Mouse (Mus musculus) neural tube, embryonic 12.5 days (tissue): ENCODE measurements at regions not wholly inside any gene's neighbourhood (a gene's known extent, or its start where the extent isn't known, plus 50 kb on each side); places are given as distances from the start of the nearest gene placed in this dataset.

Source experiments
- ATAC-seq: fragments of 200-750 bp; cut with Nextera tagmentation; 2 replicates; pipeline ENCODE4 v1.8.0; 2017; ENCODE audit warnings: low read depth, mild to moderate bottlenecking, moderate TSS enrichment, moderate library complexity; ENCODE audit not compliant: low FRiP score
- H3K27ac ChIP-seq: fragments of 300-500 bp; sonication (generic); 2 replicates; pipeline ENCODE4 v1.5.1; 2016
- H3K27me3 ChIP-seq: fragments of 300-500 bp; sonication (generic); replicated peaks from 2 replicates; pipeline ENCODE4 v1.6.1; 2016; ENCODE audit warnings: mild to moderate bottlenecking
- H3K36me3 ChIP-seq: fragments of 300-500 bp; sonication (generic); 2 replicates; pipeline ENCODE4 v1.6.1; 2016; ENCODE audit warnings: mild to moderate bottlenecking
- H3K4me1 ChIP-seq: fragments of 300-500 bp; sonication (generic); 2 replicates; pipeline ENCODE4 v1.6.1; 2016
- H3K4me2 ChIP-seq: fragments of 300-500 bp; sonication (generic); replicated peaks from 2 replicates; pipeline ENCODE4 v1.6.1; 2016; ENCODE audit warnings: mild to moderate bottlenecking
- H3K4me3 ChIP-seq: fragments of 300-500 bp; sonication (generic); 2 replicates; pipeline ENCODE4 v1.5.1; 2016
- H3K9ac ChIP-seq: fragments of 300-500 bp; sonication (generic); 2 replicates; pipeline ENCODE4 v1.6.1; 2016; ENCODE audit warnings: mild to moderate bottlenecking
- H3K9me3 ChIP-seq: fragments of 300-500 bp; sonication (generic); 2 replicates; pipeline ENCODE4 v1.6.1; 2016; ENCODE audit warnings: mild to moderate bottlenecking
- WGBS: fragments of 180-500 bp; shearing (Covaris S2); methylation state at CpG from one replicate; pipeline ENCODE4 v1.1.7; 2016; 5-methylcytosine and 5-hydroxymethylcytosine counted together

DNA sequence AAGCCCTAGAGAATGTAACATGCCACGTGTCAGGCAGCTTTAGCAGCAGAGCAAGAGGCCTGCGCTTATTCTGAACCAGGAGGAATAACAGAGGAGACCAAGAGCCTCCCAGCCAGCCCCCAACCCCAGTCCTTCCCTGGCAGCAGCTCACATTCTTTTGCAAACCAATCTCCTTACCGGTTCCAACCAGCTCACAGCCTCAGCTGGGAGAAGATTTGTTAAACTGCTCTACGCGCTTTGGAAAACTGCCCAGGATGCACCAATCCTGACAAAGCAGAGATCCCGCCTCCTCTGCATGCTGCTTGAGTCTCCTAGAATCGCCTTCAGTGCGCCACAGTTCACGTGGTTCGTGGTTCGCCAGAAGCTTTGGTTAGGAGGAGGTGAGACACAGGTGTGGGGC lies 51.8 kb downstream of the Gm9376 start:
- Histone ChIP-seq H3K9ac (no peak overlapping the region), H3K27me3 (peaks cover 34% of the 10 kb centered on the region), H3K36me3 (no peaks in the 10 kb centered on the region), H3K27ac (no peak overlapping the region), H3K4me3 (no peak overlapping the region), H3K9me3 (no peaks in the 10 kb centered on the region), H3K4me1 (peaks cover 17% of the 10 kb centered on the region; the same call in 1 of the 2 replicates), H3K4me2 (no peak overlapping the region)
- 51% methylated on average over 11 of the region's 11 CpGs for WGBS
- no peak for ATAC-seq

DNA sequence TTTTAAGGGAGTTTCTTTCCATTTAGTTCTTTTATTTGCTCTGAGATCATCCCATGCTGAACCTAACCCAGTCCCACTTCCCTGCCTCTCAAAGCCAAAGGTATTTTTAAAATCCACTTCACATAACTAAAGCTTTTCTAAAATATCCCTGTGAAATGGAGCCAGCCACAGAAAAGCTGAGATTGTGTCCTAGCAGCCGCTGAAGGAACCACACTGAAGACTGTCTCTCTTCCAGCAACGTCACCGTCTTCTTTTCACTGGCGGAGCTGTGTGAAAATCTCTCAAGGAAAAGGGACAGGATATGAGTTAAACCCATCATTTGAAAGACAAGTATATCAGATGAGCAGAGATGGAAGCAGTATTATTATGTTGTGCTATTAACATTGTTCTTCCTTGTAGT lies 53.3 kb downstream of the Gm9376 start:
- Histone ChIP-seq H3K27ac (no peak overlapping the region), H3K4me3 (no peak overlapping the region), H3K4me1 (peaks cover 17% of the 10 kb centered on the region; the same call in 1 of the 2 replicates), H3K27me3 (peaks cover 46% of the 10 kb centered on the region), H3K9me3 (no peaks in the 10 kb centered on the region), H3K4me2 (no peak overlapping the region), H3K36me3 (no peaks in the 10 kb centered on the region), H3K9ac (no peak overlapping the region)
- 88% methylated on average over 4 of the region's 4 CpGs for WGBS
- ATAC-seq = no peak

DNA sequence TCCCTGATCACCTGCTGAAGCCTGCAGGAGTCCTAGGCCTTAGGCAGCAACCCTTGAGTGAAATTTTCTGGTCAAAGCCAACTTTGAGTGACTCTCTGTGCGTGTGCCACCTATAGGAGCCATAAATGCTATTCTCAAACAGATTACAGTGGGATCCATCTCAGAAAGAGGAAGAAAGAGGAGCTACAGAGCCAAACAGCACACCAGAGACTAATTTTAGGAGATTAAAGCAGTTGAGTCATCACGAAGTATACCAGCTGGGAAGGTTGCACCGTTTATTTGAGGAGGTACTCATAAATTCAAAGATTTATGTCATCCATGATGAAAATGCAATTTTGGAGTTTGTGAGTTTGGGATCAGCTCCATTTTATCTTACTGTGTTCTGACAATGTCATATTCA lies 54.3 kb downstream of the Gm9376 start:
- WGBS = 73% methylated on average over 3 of the region's 3 CpGs

DNA sequence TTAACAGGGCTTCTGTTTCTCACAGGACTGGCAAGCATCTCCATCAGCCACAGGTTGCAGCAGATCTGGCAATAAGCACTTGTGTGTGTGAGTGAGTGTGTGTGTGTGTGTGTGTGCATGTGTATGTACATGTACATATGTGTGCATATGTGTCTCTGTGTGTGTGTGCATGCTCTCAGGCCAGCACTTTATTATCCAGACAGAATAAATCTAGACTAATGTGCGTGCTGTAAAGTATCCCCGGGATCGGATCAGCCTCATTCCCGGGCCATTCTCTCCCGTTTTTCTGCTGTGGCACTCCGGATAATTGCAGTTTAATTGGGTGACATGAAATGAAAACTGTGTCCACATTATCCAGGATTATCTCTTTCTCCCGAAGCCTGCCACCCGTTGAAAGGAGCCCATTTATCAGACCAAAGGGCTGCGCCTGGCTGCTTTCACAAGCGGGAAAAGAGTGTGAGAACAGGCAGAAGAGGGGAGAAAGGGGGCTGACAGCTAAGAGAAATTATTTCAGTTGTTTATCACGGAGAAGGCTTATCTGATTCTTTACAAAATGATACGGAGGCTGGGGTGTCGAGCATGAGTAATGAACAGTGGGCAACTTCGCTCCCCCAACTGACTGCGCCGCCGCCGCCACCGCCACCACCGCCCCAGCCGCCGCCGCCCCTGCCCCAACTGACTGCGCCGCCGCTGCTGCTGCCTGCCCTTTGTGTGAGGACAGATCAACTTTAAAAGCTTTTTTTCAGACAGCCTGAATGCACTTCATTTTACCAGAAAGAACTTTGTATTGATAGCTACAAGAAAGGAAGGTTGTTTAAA lies 55.5 kb downstream of the Gm9376 start:
- Histone ChIP-seq H3K4me2 (peak overlapping the region; percentile 63), H3K27ac (no peak overlapping the region), H3K4me3 (peak overlapping the region; percentile 16), H3K27me3 (peaks cover 52% of the 10 kb centered on the region), H3K36me3 (no peaks in the 10 kb centered on the region), H3K9ac (no peak overlapping the region), H3K4me1 (peaks cover 17% of the 10 kb centered on the region; the same call in 1 of the 2 replicates), H3K9me3 (no peaks in the 10 kb centered on the region)
- WGBS = 10% methylated on average over 26 of the region's 26 CpGs
- peak; percentile 79 for ATAC-seq

More for the DNA sequence above, 54.3 kb downstream of the Gm9376 start:
- Histone ChIP-seq H3K9me3 (no peaks in the 10 kb centered on the region), H3K27me3 (peaks cover 52% of the 10 kb centered on the region), H3K4me3 (no peak overlapping the region), H3K36me3 (no peaks in the 10 kb centered on the region), H3K9ac (no peak overlapping the region), H3K4me1 (peaks cover 17% of the 10 kb centered on the region; the same call in 1 of the 2 replicates), H3K4me2 (no peak overlapping the region), H3K27ac (no peak overlapping the region)
- ATAC-seq = no peak

DNA sequence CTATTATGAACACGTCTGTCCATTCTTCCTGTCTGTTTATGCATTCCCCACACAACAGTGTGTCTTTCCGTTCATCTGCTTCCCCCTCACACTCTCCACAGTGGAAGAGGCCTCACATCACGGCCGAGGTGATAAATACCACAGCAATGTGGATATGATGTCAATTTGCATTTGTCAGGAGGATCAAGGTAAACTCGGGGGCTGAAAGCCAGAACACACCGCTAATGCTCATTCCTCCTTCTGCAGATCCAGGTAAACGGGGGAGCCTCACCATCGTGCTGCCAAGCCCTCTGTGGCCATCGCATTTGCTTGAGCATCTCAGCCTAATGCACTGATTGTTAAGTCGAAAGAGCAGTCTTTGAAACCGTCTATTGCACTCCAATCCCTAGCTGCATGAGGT lies 56.1 kb downstream of the Gm9376 start:
- H3K4me2 ChIP-seq = peak overlapping the region; percentile 63
- ATAC-seq = no peak
- H3K4me3 ChIP-seq = peak overlapping the region; percentile 16; the same call in 1 of the 2 replicates
- H3K4me1 ChIP-seq = peaks cover 17% of the 10 kb centered on the region; the same call in 1 of the 2 replicates
- WGBS = 8% methylated on average over 11 of the region's 11 CpGs
- no peak overlapping the region for H3K9ac ChIP-seq
- peaks cover 50% of the 10 kb centered on the region for H3K27me3 ChIP-seq
- no peaks in the 10 kb centered on the region for H3K36me3 ChIP-seq
- H3K9me3 ChIP-seq = no peaks in the 10 kb centered on the region
- no peak overlapping the region for H3K27ac ChIP-seq

DNA sequence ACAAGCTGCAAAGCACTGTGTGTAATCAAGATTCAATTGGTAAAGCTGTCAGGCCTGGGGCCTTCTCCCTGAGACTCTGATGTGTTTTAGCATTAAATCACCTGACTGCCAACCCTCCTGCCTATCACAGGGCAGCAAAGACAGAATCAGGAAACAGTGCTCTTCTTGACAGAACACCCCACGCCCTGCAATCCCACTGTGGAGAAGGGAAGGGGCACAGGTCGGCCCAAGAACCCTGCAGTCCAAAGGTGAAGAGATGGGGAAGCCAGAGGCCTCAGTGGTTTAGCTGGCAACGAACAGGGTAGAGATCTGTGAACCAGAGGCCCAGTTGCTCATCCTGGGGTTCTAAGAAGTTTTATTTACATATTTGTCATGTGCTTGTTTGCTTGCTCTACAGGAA lies 71.3 kb downstream of the Gm9376 start:
- H3K9me3 ChIP-seq = no peaks in the 10 kb centered on the region
- no peaks in the 10 kb centered on the region for H3K27me3 ChIP-seq
- 82% methylated on average over 3 of the region's 3 CpGs for WGBS
- ATAC-seq = no peak
- H3K9ac ChIP-seq = no peak overlapping the region
- H3K27ac ChIP-seq = no peak overlapping the region
- no peak overlapping the region for H3K4me3 ChIP-seq
- H3K4me2 ChIP-seq = no peak overlapping the region
- no peaks in the 10 kb centered on the region for H3K4me1 ChIP-seq
- H3K36me3 ChIP-seq = no peaks in the 10 kb centered on the region

DNA sequence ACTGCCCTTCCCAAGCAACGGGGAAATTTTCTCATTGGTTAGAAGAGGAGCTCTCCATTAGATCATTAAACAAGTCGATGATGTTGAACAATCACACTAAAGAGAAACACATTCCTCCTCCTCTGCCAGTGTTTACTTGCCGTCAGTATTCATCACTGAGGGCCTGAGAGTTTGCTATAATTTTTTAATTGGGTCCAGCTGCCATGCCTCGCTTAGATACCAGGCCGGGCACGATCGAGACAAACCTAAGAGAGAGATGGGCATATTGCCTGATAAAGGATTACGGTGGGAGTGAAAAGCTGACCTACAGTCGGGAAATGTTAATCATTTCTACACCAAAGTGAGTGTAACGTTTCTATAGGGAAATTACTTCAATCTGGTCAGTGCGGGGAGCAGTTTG lies 96.2 kb downstream of the Gm9376 start:
- WGBS = 42% methylated on average over 11 of the region's 11 CpGs
- H3K36me3 ChIP-seq = no peaks in the 10 kb centered on the region
- peaks cover under 1% of the 10 kb centered on the region; the same call in 1 of the 2 replicates for H3K4me1 ChIP-seq
- H3K9me3 ChIP-seq = no peaks in the 10 kb centered on the region
- ATAC-seq = peak; percentile 22; the same call in 1 of the 2 replicates
- H3K27ac ChIP-seq = no peak overlapping the region
- H3K27me3 ChIP-seq = 0 out of 2 replicates have a peak, but pooled peaks cover 3% of the 10 kb centered on the region
- H3K4me2 ChIP-seq = peak overlapping the region; percentile 41
- no peak overlapping the region for H3K4me3 ChIP-seq
- H3K9ac ChIP-seq = no peak overlapping the region

DNA sequence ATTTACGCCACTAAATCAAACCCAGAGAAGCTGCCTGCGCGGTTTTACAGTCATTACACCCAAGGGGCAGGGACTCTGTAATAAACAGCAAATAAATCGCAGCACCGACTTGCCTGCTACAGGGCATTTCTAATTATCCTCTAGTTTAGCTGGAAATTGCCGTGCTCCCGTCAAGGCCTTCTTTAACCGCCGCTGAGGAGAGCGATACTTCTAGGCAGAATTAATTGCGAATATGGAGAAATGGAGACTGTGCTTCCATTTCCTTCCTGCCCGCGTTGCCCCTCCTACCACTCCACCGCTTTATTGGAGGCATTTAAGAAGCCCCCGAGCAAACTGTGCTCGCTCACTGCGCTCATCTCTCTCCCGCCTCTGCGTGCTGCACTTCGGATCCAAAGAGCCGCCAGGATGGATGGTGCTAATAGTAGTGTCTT lies 96.6 kb downstream of the Gm9376 start:
- Histone ChIP-seq H3K36me3 (no peaks in the 10 kb centered on the region), H3K9me3 (no peaks in the 10 kb centered on the region), H3K27ac (no peak overlapping the region), H3K4me1 (peaks cover 5% of the 10 kb centered on the region), H3K4me3 (no peak overlapping the region), H3K4me2 (peak overlapping the region; percentile 41), H3K9ac (no peak overlapping the region), H3K27me3 (0 out of 2 replicates have a peak, but pooled peaks cover 3% of the 10 kb centered on the region)
- 29% methylated on average over 21 of the region's 21 CpGs for WGBS
- peak; percentile 72 for ATAC-seq

DNA sequence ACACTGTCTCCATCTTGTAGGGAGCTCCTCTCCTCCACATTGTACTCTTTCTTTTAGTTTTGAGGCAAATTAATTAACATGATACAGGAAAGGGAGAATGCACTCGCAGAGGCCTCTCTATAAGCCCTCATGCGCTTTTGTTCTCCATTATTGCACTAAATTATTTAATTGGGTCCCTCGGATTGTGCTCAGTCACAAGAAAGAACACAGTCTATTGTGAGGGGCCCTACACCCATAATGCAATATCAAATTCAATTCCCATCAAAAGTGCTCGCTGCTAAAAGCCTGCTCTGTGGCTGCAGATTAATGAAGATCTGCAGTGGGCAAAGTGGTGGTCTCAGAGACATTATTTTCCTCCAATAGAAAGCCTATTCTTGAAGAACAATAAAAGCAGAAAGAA lies 99.8 kb downstream of the Gm9376 start:
- Histone ChIP-seq H3K27ac (no peak overlapping the region), H3K4me2 (no peak overlapping the region), H3K4me1 (peaks cover 22% of the 10 kb centered on the region), H3K9ac (no peak overlapping the region), H3K9me3 (no peaks in the 10 kb centered on the region), H3K4me3 (no peak overlapping the region), H3K27me3 (peaks cover 11% of the 10 kb centered on the region; the same call in 1 of the 2 replicates), H3K36me3 (no peaks in the 10 kb centered on the region)
- 30% methylated on average over 4 of the region's 4 CpGs for WGBS
- no peak for ATAC-seq

DNA sequence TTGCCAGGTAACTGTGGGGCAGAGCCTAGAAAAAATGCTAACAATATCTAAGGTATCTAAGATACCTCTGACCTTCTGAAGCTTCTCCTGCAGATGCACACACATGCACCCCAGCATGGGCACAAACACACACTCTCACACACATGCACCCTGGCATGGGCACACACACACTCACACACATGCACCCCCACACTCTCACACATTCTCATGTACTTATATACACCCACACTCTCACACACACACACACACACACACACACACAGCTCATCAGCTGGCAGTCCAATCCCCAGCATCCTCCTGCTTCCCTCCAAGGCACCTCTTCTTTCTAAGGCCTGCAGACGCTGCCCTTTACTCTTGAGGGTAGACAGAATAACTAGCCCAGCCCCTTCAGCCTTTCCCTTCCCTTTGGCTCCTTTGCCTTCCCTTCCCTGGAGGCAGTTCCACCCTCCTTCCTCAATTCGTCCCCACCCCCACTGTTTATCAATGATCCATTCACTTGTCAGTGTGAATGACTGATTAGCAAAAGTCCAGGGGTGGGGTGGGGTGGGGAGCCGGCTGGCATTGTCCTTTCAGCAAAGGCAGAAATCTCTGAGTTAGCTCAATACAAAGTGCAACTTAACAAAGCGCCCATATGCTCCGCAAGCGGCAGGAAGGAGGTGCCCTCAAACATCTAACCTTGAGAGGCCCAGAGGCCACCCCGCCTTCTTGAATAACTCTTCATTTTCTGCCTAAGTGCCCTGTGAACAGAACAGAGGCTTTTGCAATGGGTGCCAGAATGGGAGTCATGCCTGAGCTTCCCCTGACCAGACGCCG lies 102.1 kb downstream of the Gm9376 start:
- peaks cover 22% of the 10 kb centered on the region for H3K4me1 ChIP-seq
- WGBS = 2% methylated on average over 9 of the region's 9 CpGs
- H3K36me3 ChIP-seq = no peaks in the 10 kb centered on the region
- H3K27me3 ChIP-seq = peaks cover 11% of the 10 kb centered on the region; the same call in 1 of the 2 replicates
- no peak overlapping the region; the same call in 1 of the 2 replicates for H3K9ac ChIP-seq
- H3K4me2 ChIP-seq = peak overlapping the region; percentile 44
- H3K27ac ChIP-seq = no peak overlapping the region
- no peak overlapping the region for H3K4me3 ChIP-seq
- no peaks in the 10 kb centered on the region for H3K9me3 ChIP-seq
- peak; percentile 71 for ATAC-seq

DNA sequence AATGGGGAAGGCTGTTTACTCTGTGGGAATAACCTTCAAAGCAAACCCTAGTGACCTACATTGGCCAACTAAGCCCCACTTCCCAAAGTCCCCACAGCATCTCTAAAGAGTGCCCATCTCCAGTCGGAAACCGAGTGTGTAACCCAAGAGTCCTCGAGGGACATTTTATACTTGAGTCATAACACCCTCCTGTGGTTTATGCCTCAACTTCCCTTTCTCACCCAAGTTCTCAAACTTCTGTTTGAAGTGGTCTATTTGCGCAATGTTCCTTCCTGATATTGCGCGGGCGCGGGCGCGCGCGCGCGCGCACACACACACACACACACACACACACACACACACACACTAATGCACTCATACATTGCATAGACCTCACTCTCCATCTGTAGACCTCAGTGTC lies 104.6 kb downstream of the Gm9376 start:
- no peaks in the 10 kb centered on the region for H3K36me3 ChIP-seq
- no peaks in the 10 kb centered on the region for H3K9me3 ChIP-seq
- H3K4me1 ChIP-seq = peaks cover 22% of the 10 kb centered on the region
- ATAC-seq = no peak
- H3K4me3 ChIP-seq = no peak overlapping the region
- WGBS = 96% methylated on average over 15 of the region's 15 CpGs
- no peak overlapping the region for H3K27ac ChIP-seq
- peaks cover 8% of the 10 kb centered on the region; the same call in 1 of the 2 replicates for H3K27me3 ChIP-seq
- H3K9ac ChIP-seq = no peak overlapping the region
- H3K4me2 ChIP-seq = no peak overlapping the region
